Mouse (Mus musculus) midbrain, embryonic 11.5 days (tissue): ENCODE results near the gene Nprl3. TPM values are rescaled to one million over a fixed set of nuclear protein-coding genes. Genes with fewer than 3 reads are reported as not detected.
"Not testable (repeated sequence)": the region's sequence is repeated elsewhere in the genome, so short reads cannot be mapped to it uniquely, and the experiment has no call there.

ENCODE experiments used
- ATAC-seq: fragments of 200-750 bp; cut with Nextera tagmentation; 2 replicates; pipeline ENCODE4 v1.8.0; 2017; ENCODE audit warnings: moderate TSS enrichment, moderate library complexity; ENCODE audit not compliant: low FRiP score
- DNase-seq: peaks from one replicate; pipeline ENCODE4 v3.0.0; 2015; ENCODE audit warnings: low spot score; ENCODE audit errors: missing footprints
- H3K27ac ChIP-seq: fragments of 300-500 bp; sonication (generic); 2 replicates; pipeline ENCODE4 v1.5.1; 2014; ENCODE audit warnings: low read depth, low read length
- H3K27me3 ChIP-seq: fragments of 300-500 bp; sonication (generic); 2 replicates; pipeline ENCODE4 v1.6.1; 2014; ENCODE audit warnings: mild to moderate bottlenecking, low read length, moderate library complexity, mixed read lengths; ENCODE audit not compliant: control insufficient read depth, insufficient read depth
- H3K36me3 ChIP-seq: fragments of 300-500 bp; sonication (generic); 2 replicates; pipeline ENCODE4 v1.6.1; 2014; ENCODE audit warnings: mild to moderate bottlenecking, low read length, moderate library complexity, mixed read lengths; ENCODE audit not compliant: control insufficient read depth, insufficient read depth
- H3K4me1 ChIP-seq: fragments of 300-500 bp; sonication (generic); 2 replicates; pipeline ENCODE4 v1.6.1; 2014; ENCODE audit warnings: low read length; ENCODE audit not compliant: control insufficient read depth, insufficient read depth
- H3K4me2 ChIP-seq: fragments of 300-500 bp; sonication (generic); 2 replicates; pipeline ENCODE4 v1.6.1; 2014; ENCODE audit warnings: mild to moderate bottlenecking, moderate library complexity
- H3K4me3 ChIP-seq: fragments of 300-500 bp; sonication (generic); 2 replicates; pipeline ENCODE4 v1.5.1; 2014; ENCODE audit warnings: low read depth, low read length
- H3K9ac ChIP-seq: fragments of 300-500 bp; sonication (generic); 2 replicates; pipeline ENCODE4 v1.6.1; 2014; ENCODE audit warnings: low read length
- H3K9me3 ChIP-seq: fragments of 300-500 bp; sonication (generic); 2 replicates; pipeline ENCODE4 v1.6.1; 2016; ENCODE audit warnings: low read length; ENCODE audit not compliant: control insufficient read depth
- WGBS: fragments of 180-500 bp; shearing (Covaris S2); extraction: QIAGEN DNeasy Blood & Tissue Kit; methylation state at CpG from one replicate; pipeline ENCODE4 v1.1.7; 2014; 5-methylcytosine and 5-hydroxymethylcytosine counted together
- polyA plus RNA-seq: library from polyadenylated mRNA; unstranded; fragments of >200 nt; fragmentation: Nextera tagmentation; extraction: Ambion mirVana; gene quantifications from 2 replicates; pipeline ENCODE4 v1.2.1, GENCODE M21; 2014

The Nprl3 gene
- polyA plus RNA-seq, 1 experiment from 2014 or later: 28.3 TPM

- not testable (repeated sequence) for H3K27me3 ChIP-seq, H3K27ac ChIP-seq, H3K36me3 ChIP-seq, H3K4me3 ChIP-seq, H3K4me1 ChIP-seq, H3K9me3 ChIP-seq
- WGBS: 19% methylated on average over 30 of the region's 33 CpGs
- peak within 1 kb of the TSS; percentile 22; the same call in 1 of the 2 replicates for H3K9ac ChIP-seq
- ATAC-seq (peak; percentile 80), DNase-seq (peak; percentile 95)
- H3K4me2 ChIP-seq: peak within 1 kb of the TSS; percentile 36
These were observed 19.4 kb upstream of the Nprl3 start, which contains the start of gene Hbq1b for GRCm38 (mm10) chr11:32286695-32287492. Hbq1b (plus strand) TSS chr11:32286965.

- H3K4me2 ChIP-seq, H3K27me3 ChIP-seq, H3K27ac ChIP-seq, H3K36me3 ChIP-seq, ATAC-seq, DNase-seq, H3K9ac ChIP-seq, H3K4me3 ChIP-seq, H3K4me1 ChIP-seq, H3K9me3 ChIP-seq: not testable (repeated sequence)
These were observed 18.4 kb upstream of the Nprl3 start for GRCm38 (mm10) chr11:32285887-32286286.

DNA sequence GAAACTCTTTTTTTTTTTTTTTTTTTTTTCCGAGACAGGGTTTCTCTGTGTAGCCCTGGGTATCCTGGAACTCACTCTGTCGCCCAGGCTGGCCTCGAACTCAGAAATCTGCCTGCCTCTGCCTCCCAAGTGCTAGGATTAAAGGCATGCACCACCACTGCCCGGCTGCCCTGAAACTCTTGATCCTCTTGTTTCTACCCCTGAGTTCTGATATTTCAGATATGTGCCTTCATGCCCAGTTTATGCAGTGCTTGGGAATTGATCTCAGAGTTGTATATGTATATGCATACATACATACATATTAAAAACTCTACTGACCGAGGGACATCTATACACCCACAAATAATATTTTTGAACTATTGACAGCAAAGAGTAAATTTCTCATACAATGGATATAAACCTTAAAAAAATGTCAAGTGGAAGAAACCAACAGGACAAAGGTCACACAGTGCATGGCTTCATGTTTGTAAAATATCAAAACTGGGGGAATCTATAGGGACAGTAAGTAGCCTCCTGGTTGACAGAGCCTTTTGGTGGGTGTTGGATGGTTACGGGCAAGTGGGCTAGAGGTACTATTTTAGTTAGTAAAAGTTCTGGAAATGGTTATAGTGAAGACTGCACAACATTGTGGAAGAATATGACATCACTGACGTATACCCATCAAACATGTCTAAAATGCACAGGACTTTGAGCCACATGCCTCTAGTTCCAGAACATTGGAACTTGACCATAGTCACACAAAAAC lies 17.7 kb upstream of the Nprl3 start:
- 84% methylated on average over 7 of the region's 7 CpGs for WGBS
- H3K36me3 ChIP-seq: no peaks in the 10 kb centered on the region
- no peak overlapping the region for H3K27ac ChIP-seq
- no peak overlapping the region for H3K4me3 ChIP-seq
- ATAC-seq (no peak), DNase-seq (no peak)
- no peaks in the 10 kb centered on the region for H3K4me1 ChIP-seq
- no peaks in the 10 kb centered on the region for H3K9me3 ChIP-seq
- no peaks in the 10 kb centered on the region; the same call in 1 of the 2 replicates for H3K27me3 ChIP-seq
- no peak overlapping the region for H3K9ac ChIP-seq
- no peak overlapping the region for H3K4me2 ChIP-seq

- H3K4me2 ChIP-seq, H3K9ac ChIP-seq, H3K4me1 ChIP-seq, H3K9me3 ChIP-seq, H3K36me3 ChIP-seq, H3K4me3 ChIP-seq, ATAC-seq, H3K27me3 ChIP-seq, DNase-seq, H3K27ac ChIP-seq: not testable (repeated sequence)
- 64% methylated on average over 2 of the region's 2 CpGs for WGBS
These were observed 17.1 kb upstream of the Nprl3 start for GRCm38 (mm10) chr11:32284582-32284981.

DNA sequence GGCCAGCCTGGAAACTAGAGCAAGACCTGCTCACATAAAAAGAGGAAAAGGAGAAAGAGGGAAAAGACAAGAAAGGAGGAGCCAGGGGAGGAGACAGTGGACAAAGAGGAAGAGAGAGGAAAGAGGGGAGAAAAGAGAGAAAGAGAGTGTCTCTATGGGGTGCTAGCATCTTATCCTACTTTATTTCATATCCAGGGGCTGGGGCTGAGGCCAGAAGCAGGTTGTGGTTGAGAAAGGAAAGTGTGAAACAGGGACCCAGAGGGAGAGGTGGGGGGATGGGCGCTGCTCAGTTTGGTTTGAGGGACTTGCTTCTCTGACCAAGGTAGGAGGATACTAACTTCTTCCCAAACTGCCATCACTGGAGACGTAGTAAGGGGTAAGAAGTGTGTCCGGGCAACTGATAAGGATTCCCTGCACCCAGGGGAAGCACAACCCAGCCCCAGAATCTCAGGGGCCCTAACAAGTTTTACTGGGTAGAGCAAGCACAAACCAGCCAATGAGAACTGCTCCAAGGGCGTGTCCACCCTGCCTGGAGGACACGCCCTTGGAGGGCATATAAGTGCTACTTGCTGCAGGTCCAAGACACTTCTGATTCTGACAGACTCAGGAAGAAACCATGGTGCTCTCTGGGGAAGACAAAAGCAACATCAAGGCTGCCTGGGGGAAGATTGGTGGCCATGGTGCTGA lies 15.7 kb upstream of the Nprl3 start, which contains the start of gene Hba-a1:
Gene Hba-a1 (plus strand): TSS at position 421 of the 687 bp plus-strand sequence.
- ATAC-seq, H3K4me2 ChIP-seq, H3K36me3 ChIP-seq, DNase-seq, H3K4me3 ChIP-seq, H3K9me3 ChIP-seq, H3K4me1 ChIP-seq, H3K27ac ChIP-seq, H3K27me3 ChIP-seq, H3K9ac ChIP-seq: not testable (repeated sequence)
- 50% methylated on average over 1 of the region's 5 CpGs for WGBS

DNA sequence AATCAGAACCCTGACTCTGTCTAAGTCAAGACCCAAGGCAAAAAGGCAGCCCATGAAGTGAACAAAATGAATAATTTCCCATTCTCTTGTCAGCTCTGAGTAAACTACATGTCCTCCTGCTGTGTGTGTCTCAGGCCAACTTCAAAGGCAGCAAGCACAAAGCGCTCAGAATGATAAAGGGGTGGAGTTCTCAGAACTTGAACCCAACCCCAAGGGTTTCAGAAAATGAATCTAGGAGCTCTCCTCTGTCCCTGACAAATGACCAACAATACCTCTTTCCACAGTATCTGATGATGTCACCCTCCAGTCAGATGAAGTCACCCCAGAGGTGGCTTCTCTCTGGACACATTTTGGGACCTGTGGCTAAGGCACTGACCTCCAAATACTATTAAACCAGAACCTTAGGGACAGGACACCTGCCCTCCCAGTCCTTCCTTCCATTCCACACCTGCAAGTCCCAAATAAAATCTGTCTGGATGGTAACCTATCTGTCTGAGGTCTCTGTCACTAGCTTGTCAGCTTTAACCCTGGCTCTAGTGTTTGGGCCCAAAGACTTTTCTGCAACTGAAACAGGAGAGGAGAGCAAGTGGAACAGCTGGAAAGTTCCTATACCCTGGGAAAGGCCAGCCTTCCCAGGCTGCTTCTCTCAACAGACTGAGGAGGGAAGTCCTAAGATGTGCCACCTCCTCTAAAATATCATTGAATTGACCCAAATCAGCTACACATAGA lies 14.1 kb upstream of the Nprl3 start:
- WGBS: 65% methylated on average over 1 of the region's 1 CpGs
- Histone ChIP-seq H3K36me3 (no peaks in the 10 kb centered on the region), H3K27ac (no peak overlapping the region), H3K4me1 (no peaks in the 10 kb centered on the region), H3K4me2 (no peak overlapping the region), H3K9me3 (no peaks in the 10 kb centered on the region), H3K4me3 (no peak overlapping the region), H3K9ac (no peak overlapping the region), H3K27me3 (no peaks in the 10 kb centered on the region; the same call in 1 of the 2 replicates)
- ATAC-seq (no peak), DNase-seq (no peak)

- ATAC-seq (no peak), DNase-seq (no peak)
- no peak overlapping the region for H3K4me2 ChIP-seq
- no peaks in the 10 kb centered on the region; the same call in 1 of the 2 replicates for H3K27me3 ChIP-seq
- no peak overlapping the region for H3K4me3 ChIP-seq
- no peaks in the 10 kb centered on the region for H3K4me1 ChIP-seq
- no peak overlapping the region for H3K27ac ChIP-seq
- H3K9ac ChIP-seq: no peak overlapping the region
- H3K9me3 ChIP-seq: no peaks in the 10 kb centered on the region
- H3K36me3 ChIP-seq: no peaks in the 10 kb centered on the region
- WGBS: 76% methylated on average over 2 of the region's 2 CpGs
These were observed 13.1 kb upstream of the Nprl3 start for GRCm38 (mm10) chr11:32280646-32281045.

DNA sequence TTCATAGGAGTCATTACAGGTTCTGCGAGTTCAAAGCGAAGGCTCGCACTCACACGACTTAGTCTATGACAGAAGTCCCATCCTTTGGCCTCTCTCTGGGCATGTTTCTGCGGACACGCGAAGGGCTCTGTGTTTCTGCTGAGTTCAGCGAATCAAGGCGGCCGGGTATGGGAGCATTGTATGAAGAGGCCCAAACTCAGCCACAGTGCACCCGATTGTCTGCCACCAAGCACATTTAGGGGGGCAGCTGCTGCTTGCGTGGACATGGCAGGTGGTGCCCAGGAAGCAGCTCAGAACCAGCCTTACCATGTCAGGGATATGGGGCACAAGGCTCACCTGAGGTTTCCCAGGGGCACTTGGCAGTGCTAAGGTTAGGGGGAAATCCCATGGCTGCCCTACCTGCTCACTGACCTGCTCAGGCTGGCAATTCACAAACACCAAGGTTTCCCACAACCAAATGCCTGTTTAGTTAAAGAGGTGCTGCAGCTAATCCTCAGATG lies 11.0 kb upstream of the Nprl3 start:
- Histone ChIP-seq H3K36me3 (no peaks in the 10 kb centered on the region), H3K27me3 (no peaks in the 10 kb centered on the region; the same call in 1 of the 2 replicates), H3K27ac (no peak overlapping the region), H3K4me3 (no peak overlapping the region), H3K9ac (no peak overlapping the region), H3K4me1 (no peaks in the 10 kb centered on the region), H3K4me2 (no peak overlapping the region), H3K9me3 (no peaks in the 10 kb centered on the region)
- ATAC-seq (no peak), DNase-seq (no peak)
- WGBS: 81% methylated on average over 12 of the region's 12 CpGs
